Mouse (Mus musculus): Measurements from ENCODE around the gene Fmnl2. TPM values are rescaled to one million over a fixed set of nuclear protein-coding genes. Genes with fewer than 3 reads are reported as not detected.

The Fmnl2 gene
- polyA plus RNA-seq, 1 experiment from 2014 or later = 0.89 TPM

DNA sequence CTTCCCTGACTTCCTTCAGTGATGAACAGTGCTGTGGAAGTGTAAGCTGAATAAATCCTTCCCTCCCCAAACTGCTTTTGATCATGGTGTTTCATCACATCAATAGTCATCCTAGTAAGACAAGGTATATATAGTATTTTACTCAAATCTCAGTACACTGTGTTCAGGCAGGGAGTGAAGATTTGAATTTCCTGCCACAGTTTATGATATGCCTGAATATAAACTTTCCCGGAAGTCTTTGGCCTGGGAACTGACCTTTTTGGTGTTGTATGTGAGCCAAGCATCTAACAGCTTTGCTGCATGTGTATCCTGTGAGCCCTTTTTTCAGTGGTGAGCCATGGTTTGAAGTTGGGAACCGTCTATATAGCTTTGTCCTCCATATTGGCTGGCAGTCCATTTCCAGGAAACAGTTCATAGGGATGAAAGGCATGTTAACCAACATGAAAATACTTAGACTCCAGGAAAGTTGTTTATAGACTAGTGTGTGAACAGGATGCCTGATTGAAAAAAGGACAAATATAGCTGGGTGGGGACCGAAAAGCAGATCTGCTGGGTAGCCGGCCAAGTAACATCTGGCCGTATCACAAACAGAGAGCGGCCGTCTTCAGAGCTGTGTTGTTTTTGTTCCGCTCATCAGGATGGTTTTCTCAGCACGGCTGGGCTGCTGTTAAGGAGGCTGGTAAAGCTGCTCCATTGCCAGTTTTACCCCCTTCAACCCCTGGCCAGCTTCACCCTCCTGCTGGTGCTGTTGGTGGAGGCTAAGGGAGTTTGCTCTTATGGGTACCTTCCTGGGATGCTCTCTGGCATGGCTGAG, 133.4 kb downstream of the Fmnl2 start:
- TF ChIP-seq EP300 (IDR thresholded peaks at IDR 0.05; ENCODE audit: low read depth) (peak; percentile 43; the same call in 1 of the 2 replicates), CTCF (IDR thresholded peaks at IDR 0.05; ENCODE audit: low read depth) (no peak)
- no peaks in the 10 kb centered on the region for H3K9me3 ChIP-seq (ENCODE audit: low read length)
- ATAC-seq = no peak; the same call in 1 of the 2 replicates
- no peak overlapping the region for H3K4me3 ChIP-seq (ENCODE audit: low read depth, low read length)
- H3K9ac ChIP-seq (replicated peaks) = no peak overlapping the region
- H3K27ac ChIP-seq (ENCODE audit: low read depth) = 0 out of 2 replicates have a peak overlapping the region, but pooled peaks have one; percentile 30
- 81% methylated on average over 9 of the region's 9 CpGs for WGBS (ENCODE audit: insufficient replicate concordance)
- DNase-seq = no peak
- H3K4me1 ChIP-seq (ENCODE audit: insufficient read depth) = no peaks in the 10 kb centered on the region
- no peak overlapping the region for H3K4me2 ChIP-seq (ENCODE audit: low read depth, low read length)
- no peaks in the 10 kb centered on the region for H3K36me3 ChIP-seq (replicated peaks; ENCODE audit: insufficient read depth, low read length)
- no peaks in the 10 kb centered on the region for H3K27me3 ChIP-seq (ENCODE audit: insufficient read depth, low read length)

GRCm38 (mm10) chr2:52991688-52992194, 134.1 kb downstream of the Fmnl2 start:
- WGBS (ENCODE audit: insufficient replicate concordance) = 39% methylated on average over 5 of the region's 5 CpGs
- Histone ChIP-seq H3K27ac (ENCODE audit: low read depth) (0 out of 2 replicates have a peak overlapping the region, but pooled peaks have one; percentile 30), H3K4me3 (ENCODE audit: low read depth, low read length) (no peak overlapping the region), H3K4me2 (ENCODE audit: low read depth, low read length) (no peak overlapping the region), H3K4me1 (ENCODE audit: insufficient read depth) (no peaks in the 10 kb centered on the region), H3K36me3 (replicated peaks; ENCODE audit: insufficient read depth, low read length) (no peaks in the 10 kb centered on the region), H3K9me3 (ENCODE audit: low read length) (no peaks in the 10 kb centered on the region), H3K9ac (replicated peaks) (no peak overlapping the region), H3K27me3 (ENCODE audit: insufficient read depth, low read length) (no peaks in the 10 kb centered on the region)
- DNase-seq (no peak), ATAC-seq (no peak)
- TF ChIP-seq EP300 (IDR thresholded peaks at IDR 0.05; ENCODE audit: low read depth) (no peak), CTCF (IDR thresholded peaks at IDR 0.05; ENCODE audit: low read depth) (no peak)

- H3K4me2 ChIP-seq (ENCODE audit: low read depth, low read length) = no peak overlapping the region
- no peak for ATAC-seq
Observed at GRCm38 (mm10) chr2:52993241-52993640, 135.6 kb downstream of the Fmnl2 start.

DNA sequence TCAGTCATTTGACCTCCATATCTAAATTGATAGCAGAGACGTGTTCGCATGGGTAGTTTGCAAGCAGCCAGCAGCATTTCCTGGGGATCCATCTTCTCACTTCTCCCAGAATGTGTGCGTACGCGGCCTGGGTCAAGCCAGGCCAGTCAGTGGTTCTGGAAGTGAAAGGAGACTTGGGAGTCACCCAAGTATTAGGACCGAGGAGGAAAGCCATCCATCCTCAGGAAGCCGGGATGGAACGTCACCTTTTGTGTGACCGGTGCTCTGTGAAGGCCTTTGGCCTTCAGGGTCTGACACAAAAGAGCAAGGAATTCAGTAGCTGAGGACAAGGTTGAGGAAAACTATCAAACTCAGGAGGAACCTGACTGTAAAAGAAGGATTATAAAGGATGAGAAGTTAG, 136.9 kb downstream of the Fmnl2 start:
- Histone ChIP-seq H3K27me3 (ENCODE audit: insufficient read depth, low read length) (no peaks in the 10 kb centered on the region), H3K9me3 (ENCODE audit: low read length) (no peaks in the 10 kb centered on the region), H3K4me1 (ENCODE audit: insufficient read depth) (no peaks in the 10 kb centered on the region), H3K9ac (replicated peaks) (no peak overlapping the region), H3K36me3 (replicated peaks; ENCODE audit: insufficient read depth, low read length) (no peaks in the 10 kb centered on the region), H3K4me2 (ENCODE audit: low read depth, low read length) (no peak overlapping the region), H3K4me3 (ENCODE audit: low read depth, low read length) (no peak overlapping the region), H3K27ac (ENCODE audit: low read depth) (no peak overlapping the region)
- WGBS (ENCODE audit: insufficient replicate concordance) = 78% methylated on average over 9 of the region's 9 CpGs
- DNase-seq (no peak), ATAC-seq (no peak)
- TF ChIP-seq EP300 (IDR thresholded peaks at IDR 0.05; ENCODE audit: low read depth) = peak; percentile 17; the same call in 1 of the 2 replicates
- TF ChIP-seq CTCF (IDR thresholded peaks at IDR 0.05; ENCODE audit: low read depth) = no peak

More at GRCm38 (mm10) chr2:52993241-52993640, 135.6 kb downstream of the Fmnl2 start:
- Histone ChIP-seq H3K4me3 (ENCODE audit: low read depth, low read length) (no peak overlapping the region), H3K27me3 (ENCODE audit: insufficient read depth, low read length) (no peaks in the 10 kb centered on the region), H3K36me3 (replicated peaks; ENCODE audit: insufficient read depth, low read length) (no peaks in the 10 kb centered on the region), H3K9me3 (ENCODE audit: low read length) (no peaks in the 10 kb centered on the region), H3K27ac (ENCODE audit: low read depth) (no peak overlapping the region), H3K4me1 (ENCODE audit: insufficient read depth) (no peaks in the 10 kb centered on the region), H3K9ac (replicated peaks) (no peak overlapping the region)
- DNase-seq = no peak
- 76% methylated on average over 7 of the region's 7 CpGs for WGBS (ENCODE audit: insufficient replicate concordance)
- no peak for TF ChIP-seq CTCF (IDR thresholded peaks at IDR 0.05; ENCODE audit: low read depth)
- TF ChIP-seq EP300 (IDR thresholded peaks at IDR 0.05; ENCODE audit: low read depth) = no peak

- peak; percentile 76 for TF ChIP-seq EP300 (IDR thresholded peaks at IDR 0.05; ENCODE audit: low read depth)
- no peak for TF ChIP-seq CTCF (IDR thresholded peaks at IDR 0.05; ENCODE audit: low read depth)
- 0 out of 2 replicates have a peak overlapping the region, but pooled peaks have one; percentile 39 for H3K27ac ChIP-seq (ENCODE audit: low read depth)
- DNase-seq (no peak), ATAC-seq (peak; percentile 48)
- WGBS (ENCODE audit: insufficient replicate concordance) = 65% methylated on average over 15 of the region's 15 CpGs
- no peaks in the 10 kb centered on the region for H3K27me3 ChIP-seq (ENCODE audit: insufficient read depth, low read length)
- no peak overlapping the region for H3K9ac ChIP-seq (replicated peaks)
- no peak overlapping the region for H3K4me2 ChIP-seq (ENCODE audit: low read depth, low read length)
- H3K9me3 ChIP-seq (ENCODE audit: low read length) = no peaks in the 10 kb centered on the region
- no peaks in the 10 kb centered on the region for H3K36me3 ChIP-seq (replicated peaks; ENCODE audit: insufficient read depth, low read length)
- no peak overlapping the region for H3K4me3 ChIP-seq (ENCODE audit: low read depth, low read length)
- H3K4me1 ChIP-seq (ENCODE audit: insufficient read depth) = no peaks in the 10 kb centered on the region
Observed at GRCm38 (mm10) chr2:52997955-52998750, 140.5 kb downstream of the Fmnl2 start.

DNA sequence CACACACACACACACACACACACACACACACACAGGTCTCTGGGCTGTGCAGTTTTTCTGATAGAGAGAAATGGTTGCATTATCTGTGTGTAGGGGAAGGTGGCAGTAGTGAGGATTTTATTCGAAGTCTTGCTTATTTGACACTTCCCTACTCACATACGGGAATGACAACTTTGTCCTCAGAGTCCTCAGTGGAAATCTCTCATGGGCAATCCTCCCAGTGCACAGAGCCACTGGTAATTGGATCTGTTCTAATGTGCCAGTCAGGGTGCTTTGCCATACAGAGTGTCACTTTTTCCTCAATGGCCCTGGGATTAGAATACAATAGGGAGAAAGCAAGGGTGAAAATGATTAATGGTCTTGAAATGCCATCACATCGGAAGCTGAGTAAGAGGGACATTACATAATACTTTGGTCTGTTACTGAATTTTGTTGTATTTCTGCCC, 141.9 kb downstream of the Fmnl2 start:
- Histone ChIP-seq H3K36me3 (replicated peaks; ENCODE audit: insufficient read depth, low read length) (no peaks in the 10 kb centered on the region), H3K4me2 (ENCODE audit: low read depth, low read length) (no peak overlapping the region), H3K27me3 (ENCODE audit: insufficient read depth, low read length) (no peaks in the 10 kb centered on the region), H3K9ac (replicated peaks) (no peak overlapping the region), H3K27ac (ENCODE audit: low read depth) (no peak overlapping the region), H3K4me1 (ENCODE audit: insufficient read depth) (no peaks in the 10 kb centered on the region), H3K9me3 (ENCODE audit: low read length) (no peaks in the 10 kb centered on the region), H3K4me3 (ENCODE audit: low read depth, low read length) (no peak overlapping the region)
- DNase-seq = no peak
- ATAC-seq = no peak
- WGBS (ENCODE audit: insufficient replicate concordance) = 18% methylated on average over 3 of the region's 3 CpGs
- TF ChIP-seq CTCF (IDR thresholded peaks at IDR 0.05; ENCODE audit: low read depth) (peak; percentile 32), EP300 (IDR thresholded peaks at IDR 0.05; ENCODE audit: low read depth) (no peak)

Measured in liver, postnatal 0 days (tissue).